Mouse (Mus musculus) liver (tissue): Measurements from ENCODE around the gene Prm3.
A peak's percentile ranks its signal among the peaks of the same experiment; 100 is the strongest.

Experiments
- DNase-seq: peaks from one replicate; pipeline ENCODE4 v3.0.0-alpha.2; 2020; ENCODE audit warnings: mixed read lengths

Prm3 gene

DNA sequence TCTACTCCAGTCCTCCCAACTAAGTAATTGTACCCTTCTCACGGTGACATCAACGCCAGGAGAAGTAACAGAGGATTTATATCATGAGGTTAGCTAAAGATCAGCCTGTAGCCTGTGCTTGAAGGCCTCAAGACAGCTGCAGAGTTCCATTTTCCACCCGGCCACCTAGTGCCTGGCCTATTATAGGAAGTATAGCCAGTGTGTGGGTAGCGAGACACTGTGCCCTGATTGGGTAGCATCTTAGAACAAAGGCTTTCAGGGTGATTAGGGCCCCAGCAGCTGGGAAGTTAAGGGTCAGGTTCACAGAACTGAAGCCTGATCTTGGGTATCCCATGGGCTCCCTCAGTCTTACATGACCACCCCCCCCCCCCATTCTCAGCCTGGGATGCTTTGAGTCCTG lies 1.8 kb downstream of the Prm3 start:
- no peak for DNase-seq

DNA sequence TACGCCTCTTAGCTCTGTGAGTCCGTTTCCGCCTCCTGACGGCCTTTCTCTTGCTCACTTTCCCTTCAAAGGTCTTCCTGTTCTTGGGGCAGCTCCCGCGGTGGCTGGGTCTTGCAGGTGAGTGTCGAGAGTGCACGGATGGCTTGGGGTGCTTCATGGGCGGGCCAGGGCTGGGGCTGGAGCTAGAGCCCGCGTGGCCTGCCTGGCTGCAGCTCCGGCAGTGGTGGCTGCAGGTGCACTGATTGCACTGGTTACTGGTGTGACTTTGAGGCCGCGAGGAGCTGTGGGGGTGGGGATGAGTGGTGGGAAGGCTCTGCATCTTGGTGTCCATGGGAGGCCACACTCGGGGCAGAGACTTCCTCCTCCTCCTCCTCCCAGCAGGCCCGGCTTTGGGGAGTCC lies 2.4 kb downstream of the Prm3 start, which contains the start of gene Tnp2:
Gene Tnp2, minus strand, starts transcription at position 390 of the 400 bp plus-strand sequence.
- no peak for DNase-seq

DNA sequence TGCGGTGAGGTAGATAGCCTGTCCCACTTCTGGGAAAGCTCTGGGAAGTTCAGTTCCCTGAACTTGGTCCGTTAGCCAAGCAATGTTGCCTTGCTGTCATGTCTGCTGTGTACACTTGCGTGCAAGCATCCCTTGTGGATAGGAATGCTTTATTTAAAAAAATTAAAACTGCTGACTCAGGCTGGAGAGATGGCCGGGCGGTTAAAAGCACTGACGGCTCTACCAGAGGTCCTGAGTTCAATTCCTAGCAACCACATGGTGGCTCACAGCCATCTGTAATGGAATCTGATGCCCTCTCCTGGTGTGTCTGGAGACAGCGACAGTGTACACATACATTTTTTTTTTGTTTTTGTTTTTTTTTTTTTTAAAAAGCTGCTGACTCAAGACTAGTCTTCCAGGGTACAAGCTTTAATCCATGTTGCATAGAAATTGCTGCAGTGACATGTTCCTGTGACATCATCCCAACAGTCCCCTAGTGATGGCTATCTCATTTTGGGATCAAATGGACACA lies 3.1 kb downstream of the Prm3 start:
- DNase-seq, result no peak

DNA sequence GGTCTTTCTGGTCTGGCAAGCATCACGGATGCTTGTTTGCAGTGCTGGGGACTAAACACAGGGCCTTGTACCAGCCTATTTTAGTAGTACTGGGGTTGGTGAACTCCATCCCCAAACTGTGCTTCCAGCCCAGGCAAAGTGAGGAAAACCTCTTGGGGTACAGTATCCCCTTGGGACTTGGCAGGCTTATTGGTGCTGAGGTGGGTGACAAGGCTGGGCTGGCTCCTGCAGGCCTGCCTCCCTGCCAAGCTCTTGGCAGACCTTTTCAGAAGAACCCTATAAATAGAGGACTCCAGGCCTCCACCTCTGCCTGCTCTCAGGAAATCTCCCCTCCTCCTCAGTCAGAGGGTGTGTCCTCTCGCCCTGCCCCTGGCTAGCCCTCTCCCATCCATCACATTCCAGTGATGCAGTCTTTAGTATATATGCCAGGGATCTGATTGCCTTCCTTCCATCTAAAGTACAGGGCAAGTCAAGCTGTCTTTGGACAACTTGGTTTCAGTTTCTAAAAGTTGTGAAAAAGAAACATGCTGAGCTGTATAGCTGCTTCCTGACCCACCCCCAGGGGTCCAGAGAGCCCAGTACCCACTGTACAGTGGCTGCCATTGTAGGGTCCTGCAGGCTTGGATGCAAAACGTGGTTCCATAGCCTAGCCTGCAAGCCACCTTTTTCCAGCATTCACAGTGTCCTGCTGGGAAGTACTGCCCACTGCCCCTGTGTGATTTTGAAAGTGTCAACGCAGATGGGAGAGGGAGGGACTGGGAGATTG lies 3.7 kb downstream of the Prm3 start:
- no peak for DNase-seq

DNA sequence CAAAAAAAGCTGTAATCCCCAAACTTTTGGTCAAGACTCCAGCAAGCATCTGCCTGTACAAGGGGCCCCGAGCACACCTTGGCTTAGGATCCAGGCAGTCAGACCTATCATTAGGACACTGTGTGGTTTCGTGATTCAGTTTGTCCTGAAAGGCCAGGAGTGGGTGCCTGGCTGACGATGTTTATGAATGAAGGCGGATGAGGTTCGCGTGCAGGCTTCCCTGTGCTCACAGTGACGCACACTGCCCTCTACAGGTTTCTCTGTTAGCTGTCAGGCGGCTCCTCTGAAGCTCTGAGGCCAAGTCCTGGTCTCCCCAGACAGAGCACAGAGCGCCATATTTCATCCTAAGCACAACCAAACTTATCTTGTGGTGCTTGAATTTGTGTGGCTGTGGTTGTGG lies 4.4 kb downstream of the Prm3 start:
- peak; percentile 82 for DNase-seq

DNA sequence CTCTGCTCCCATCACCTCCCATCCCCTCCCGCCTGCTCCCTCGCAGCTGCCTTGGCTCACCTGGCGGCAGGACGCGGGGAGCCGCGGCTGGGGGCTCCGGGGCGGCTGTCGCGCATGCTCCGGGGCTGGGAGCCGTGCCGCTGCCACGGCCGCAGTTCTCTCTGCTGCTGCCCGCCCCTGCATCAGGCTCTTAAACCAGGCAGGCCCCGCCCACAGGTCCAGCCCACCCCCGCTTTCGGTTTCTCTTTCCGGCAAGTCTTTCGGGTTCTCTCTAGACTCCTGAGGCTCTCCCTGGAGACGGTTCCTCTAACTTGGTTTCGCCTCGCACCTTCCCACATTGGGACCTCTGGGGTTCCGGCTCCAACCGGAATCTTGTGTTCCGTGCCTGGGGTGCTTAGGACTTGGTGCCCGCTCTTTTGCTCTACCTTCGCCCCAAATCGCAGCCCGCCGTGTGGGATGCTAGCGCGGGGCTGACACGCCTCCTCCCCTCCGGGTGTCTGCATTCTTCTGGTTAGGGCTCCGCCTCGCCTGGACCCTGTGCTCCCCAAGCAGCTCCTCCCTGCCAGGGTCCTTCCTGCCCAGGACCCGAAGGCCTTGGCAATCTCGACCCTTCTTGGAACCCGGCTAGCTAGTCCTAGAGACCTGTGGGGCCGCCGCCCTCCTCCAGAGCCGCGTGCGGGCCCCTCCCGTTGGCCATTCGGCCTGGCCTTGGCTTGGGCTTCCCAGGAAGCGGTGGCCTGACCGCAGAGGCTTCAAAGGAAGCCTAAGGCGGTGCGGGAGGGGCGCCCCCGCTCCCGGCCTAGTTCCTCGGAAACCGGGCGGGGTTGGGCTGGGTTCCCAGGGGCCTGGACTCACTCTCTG lies 5.1 kb downstream of the Prm3 start, which contains the start of gene Socs1:
Gene Socs1, minus strand, starts transcription at position 166 of the 861 bp plus-strand sequence.
- DNase-seq, result peak; percentile 90

DNA sequence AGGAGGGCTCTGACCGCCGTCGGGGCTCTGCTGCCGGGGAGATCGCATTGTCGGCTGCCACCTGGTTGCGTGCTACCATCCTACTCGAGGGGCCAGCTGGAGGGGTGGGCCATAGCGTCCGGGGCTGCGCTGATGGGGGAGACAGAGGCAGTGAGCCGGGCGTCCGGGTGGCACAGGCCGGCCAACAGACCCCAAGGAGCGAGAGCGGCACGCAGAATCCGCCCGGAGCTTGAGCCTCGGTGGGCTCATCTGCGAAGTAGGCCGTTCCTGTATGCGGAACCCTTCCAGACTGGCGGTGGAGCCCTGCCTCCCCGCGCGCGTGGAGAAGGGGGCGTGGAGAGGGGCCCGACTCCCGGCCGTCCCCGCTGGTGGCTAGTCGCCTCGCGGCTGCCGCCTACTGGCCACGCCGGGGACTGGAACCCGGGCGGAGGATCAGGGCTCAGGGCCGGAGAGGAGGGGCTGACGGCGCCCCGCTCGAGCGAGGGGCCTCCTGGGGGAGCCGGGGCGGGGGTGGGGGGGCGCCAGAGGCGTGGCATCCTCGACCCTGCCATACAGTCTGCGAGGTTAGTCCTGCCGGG lies 5.8 kb downstream of the Prm3 start:
- DNase-seq, result peak; percentile 87

DNA sequence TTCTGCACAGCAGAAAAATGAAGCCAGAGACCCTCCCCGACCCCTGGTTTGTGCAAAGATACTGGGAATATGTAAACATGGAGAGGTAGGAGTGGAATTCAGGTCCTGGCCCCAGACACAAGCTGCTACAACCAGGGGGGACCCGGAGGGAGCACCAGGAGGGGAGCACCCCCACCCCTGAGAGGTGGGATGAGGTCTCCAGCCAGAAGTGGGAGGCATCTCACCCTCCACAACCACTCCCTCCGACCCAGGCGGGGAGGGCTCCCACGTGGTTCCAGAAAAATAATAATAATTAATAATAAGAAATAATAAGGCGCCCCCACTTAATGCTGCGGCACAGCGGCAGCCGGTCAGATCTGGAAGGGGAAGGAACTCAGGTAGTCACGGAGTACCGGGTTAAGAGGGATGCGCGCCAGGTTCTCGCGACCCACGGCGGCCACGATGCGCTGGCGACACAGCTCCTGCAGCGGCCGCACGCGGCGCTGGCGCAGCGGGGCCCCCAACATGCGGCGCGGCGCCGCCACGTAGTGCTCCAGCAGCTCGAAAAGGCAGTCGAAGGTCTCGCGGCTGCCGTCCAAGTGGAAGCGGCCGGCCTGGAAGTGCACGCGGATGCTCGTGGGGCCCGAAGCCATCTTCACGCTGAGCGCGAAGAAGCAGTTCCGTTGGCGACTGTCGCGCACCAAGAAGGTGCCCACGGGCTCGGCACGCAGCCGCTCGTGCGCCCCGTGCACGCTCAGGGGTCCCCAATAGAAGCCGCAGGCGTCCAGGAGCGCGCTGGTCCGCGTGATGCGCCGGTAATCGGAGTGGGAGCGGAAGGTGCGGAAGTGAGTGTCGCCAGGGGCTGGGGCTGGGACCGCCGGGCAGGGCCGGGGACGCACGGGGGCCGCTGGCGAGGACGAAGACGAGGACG lies 6.6 kb downstream of the Prm3 start:
- peak; percentile 23 for DNase-seq

DNA sequence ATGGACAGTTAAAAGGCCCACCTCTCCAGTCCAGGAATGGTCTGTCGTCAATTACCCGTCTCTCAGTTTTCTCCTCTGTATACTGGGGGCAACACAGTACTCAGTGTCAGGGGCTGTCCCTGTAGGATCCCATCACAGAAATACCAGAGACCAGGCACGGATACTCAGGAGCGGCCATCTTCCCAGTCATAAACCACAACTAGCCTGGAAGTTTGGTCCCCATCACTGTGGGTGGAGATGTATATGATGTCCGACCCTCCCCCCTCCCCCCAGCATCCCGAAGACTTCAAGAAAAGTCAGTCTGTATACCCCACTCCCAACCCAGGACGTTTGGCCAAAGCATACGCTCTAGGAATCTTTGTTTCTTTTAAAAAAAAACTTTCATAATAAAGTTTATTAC lies 7.3 kb downstream of the Prm3 start:
- DNase-seq, result no peak

DNA sequence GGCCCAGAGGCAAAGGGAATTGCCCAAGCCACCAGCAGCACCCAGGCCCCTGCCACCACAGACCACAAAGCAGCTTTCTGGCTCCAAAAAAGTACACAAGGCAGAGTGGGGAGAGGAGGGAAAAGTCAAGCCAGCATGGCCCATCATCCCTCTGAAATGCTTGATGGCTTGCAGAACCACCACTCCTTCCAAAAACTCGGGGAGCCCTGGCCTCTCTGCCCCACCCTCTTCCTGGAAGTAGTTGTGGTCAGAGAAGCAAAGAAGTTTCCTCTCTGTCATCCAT lies 7.6 kb downstream of the Prm3 start:
- no peak for DNase-seq

DNA sequence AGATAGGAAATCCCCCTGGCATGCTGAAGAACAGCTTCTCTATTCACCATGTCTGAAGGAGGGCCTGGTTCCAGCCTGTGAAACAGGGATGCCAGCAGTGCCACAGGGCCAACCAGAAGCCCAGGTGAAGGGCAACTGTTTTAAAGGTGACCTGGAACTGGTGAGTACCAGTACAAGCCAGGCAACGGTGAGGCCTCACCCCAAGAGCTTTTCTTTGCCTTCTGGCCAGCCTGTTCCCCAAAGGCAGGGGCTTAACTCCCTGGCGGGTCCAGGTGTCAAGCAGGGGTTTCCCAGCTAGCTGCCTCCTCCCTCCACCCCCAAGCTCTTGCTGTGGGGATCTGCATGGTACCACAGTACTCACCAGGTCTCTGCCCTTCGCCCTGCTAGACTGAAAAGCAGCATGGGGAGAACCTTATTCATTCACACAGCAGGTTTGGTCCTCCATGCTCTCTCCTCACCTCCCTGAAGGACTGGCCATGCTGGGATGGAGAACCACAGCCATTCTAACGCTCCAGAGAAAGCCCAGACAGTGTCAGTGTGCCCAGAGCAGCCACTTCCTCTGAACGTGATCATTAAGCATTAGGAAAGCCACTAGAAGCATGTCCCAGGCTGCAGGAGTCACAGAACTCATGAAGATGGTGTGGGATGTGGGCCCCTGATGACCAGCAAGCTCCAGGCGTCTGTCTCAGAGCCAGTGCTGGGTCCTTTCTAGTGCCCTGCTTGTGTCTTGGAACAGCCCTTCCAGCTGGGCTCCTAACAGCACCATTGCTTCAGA lies 8.2 kb downstream of the Prm3 start:
- DNase-seq, result no peak

DNA sequence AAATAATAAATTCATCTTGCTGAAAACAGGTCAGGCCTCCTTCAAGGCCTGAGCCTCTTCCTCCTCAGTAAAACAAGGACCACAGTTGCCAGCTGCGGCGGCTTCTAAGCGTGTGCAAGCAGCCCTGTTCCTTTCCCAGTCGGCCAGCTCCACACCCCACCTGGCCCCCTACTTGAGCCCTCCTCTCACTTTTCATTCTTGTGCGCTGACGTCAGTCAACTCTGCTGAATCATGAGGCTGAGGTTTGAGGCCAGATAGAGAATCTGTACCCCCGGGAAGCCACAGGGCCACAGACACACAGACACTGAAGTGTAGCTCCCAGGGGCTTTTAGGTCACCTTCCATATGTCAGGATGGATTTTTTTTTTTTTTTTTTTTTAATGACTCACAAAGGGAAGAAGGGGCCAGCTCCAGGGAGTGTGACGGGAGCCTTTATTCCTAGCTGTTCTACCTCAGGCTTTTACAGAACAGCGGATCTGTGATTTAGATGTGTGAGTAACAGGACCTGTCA lies 8.8 kb downstream of the Prm3 start:
- DNase-seq, result no peak

DNA sequence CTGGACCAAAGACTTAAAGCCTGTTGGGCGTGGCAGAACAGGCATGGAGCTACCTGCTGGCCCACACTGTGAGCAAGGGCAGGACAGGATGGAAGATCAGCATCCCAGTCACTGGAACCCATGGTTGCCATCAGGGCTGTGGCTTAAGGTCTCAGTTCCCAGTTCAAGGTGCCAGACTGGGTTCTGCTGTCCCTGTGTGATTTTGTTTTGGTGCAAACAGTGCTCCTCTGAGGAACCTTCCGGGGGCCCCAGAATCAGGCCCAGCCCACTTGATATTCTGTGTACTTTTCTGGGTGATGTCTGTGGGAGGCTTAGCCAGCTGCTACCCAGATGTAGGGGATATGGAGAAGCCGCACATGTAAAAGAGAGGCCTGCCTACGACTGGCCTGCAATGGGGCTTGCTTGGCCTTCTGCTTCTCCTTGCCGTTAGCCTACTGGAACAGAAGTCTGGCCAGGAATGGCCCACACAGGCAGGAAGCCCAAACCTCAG lies 10.0 kb downstream of the Prm3 start:
- DNase-seq, result no peak

DNA sequence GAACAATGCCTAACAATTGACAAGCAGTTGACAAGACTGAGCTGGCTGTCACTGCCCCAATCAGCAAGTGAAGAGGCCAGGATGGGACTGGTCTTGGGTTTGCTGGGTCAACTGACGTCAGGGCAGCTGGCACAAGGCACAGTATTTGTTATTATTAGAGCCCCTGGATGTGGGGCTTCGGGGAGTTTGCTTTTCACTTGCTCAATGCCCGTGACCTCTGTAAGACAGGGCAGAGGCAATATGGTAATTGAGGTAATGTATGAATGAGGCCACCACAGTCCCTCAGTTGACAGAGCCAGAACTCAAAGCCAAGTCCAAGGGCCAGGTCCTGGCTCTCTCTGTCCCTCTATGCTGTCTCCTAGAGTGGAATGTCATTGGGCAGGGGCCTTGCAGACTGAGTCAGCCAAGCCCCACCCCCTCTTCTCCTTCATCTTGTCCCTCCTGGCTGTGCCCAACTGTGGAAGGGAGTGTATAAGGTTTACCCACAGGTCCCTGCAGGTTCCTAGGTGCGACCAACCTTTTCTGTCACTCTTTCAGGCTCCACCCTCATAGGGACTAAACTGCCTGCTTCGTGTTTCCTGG lies 13.0 kb downstream of the Prm3 start:
- DNase-seq, result no peak

DNA sequence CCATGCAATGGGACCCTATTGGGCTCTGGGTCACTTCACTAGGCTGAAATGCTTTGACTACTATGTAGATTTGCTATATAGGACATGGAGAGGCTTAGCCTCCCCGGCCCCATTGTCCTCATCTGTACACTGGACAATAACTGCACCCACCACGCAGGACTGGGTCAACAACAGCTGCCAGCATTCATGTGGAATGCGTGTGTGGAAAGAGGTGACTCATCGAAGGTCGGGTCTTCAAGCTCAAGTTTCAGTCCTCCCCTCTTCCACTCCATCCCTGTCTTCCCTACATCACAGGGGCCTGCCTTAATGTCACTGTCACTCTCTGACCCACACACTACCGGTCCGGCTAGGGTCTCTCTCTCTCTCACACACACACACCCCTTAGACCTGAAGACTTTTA lies 14.4 kb downstream of the Prm3 start:
- no peak for DNase-seq

DNA sequence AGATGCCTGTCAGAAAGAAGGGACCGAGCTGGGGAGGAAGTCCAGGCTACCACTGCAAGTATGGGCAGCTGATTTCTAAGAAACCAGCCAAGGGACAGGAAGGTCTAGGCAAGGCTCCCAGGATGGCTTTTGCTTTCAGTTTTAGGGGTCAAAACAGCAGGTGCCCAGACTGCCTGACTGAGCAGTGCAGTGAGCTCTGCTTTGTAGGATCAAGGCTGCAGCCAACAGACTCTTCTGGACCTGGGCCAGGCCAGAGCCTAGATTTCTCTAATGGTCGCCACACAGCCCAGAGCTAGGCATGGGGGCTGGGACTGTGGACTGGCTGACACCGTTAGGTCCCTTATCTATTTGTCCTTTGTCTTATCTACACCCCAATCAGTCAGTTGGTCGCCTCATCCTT lies 16.0 kb downstream of the Prm3 start:
- no peak for DNase-seq

DNA sequence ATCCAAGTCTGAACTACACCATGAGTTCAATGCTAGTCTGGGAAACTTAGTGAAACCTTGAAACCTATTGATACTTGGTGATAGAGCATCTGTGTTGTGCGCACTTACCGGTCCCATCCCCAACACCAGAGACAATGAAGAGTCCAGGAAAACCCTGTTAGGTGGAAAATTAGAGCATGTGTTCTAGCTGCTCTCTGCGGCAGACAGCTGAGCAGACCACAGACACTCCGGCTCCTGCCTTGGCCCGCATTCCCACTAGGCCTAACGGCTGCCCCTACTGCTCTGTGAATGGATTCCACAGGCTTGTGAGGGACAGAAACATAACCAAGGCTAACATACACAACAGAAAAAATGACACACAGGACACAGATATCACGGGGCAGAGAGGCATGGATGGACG lies 17.2 kb downstream of the Prm3 start:
- DNase-seq, result no peak

DNA sequence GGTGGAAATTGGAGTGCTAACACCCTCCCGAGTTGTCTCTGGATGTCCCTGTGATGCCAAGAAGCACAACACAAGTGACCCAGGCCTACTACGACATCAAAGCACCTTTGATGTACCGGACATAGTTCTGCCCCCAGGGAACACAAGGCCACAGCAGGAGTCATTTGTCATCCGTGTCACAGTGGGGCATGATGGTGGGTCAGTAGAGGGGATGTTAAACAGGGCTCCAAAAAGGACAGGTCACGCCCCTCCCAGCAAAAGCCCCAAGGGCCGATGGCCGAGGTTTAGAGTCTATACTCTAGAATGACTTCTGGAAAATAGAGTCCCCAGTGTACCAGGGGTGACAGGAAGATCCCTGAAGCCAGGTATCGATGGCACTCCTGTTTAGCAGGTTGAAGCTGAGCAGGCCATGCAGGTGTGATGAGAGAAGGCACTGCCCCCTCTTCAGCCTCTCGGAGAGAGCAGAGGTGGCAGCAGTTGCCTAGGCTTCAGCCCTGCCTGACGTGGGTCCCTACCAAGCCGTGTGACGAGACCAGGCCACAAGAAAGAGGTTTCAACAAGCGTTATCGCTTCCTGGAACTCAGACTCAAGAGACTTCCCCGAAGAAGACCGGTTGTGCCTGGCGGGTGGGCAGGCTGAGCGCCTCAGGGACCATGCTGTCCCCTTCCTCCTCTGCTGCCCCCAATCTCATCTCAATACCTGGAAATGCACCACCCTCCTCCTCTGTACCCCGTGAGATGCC lies 18.8 kb downstream of the Prm3 start:
- DNase-seq, result peak; percentile 40

DNA sequence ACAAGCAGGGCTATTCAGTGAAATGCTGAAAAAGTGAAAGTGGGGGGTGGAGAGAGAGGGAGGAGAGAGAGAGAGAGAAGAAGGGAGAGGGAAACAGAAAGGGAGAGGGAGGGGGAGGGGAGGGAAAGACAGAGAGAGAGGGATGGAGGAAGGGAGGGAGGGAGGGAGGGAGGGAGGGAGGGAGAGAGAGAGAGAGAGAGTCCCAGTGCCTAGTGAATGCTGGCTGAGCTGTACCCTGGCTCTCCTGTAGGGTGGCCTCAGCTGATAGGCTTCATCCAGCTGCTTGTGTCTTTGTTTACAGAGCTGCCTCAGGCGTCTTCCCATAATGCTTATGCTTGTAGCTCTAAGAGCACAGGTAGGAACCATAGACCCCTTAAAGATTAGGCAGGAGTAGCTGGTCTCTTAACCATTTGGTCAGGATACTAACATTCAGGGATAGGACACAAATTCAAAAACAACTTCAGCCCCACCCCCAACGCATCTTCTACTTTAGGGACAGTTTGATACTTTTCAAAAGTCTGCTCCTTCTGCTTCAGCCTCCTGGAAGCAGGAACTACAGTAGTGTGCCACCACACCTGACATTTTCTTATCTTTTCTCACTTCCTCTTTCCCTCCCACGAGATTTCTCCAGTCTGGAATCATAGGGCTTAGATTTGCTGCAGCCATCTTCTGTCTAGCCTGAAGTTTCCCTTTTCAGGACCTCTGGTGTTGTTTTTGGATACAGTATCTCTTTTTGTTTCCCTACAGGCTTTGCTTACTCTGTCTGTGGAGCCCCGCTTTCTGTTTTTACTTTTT lies 20.0 kb downstream of the Prm3 start:
- DNase-seq, result no peak
